1 mouse cellular context compared by ENCODE assay signal in the genomic region with DNA sequence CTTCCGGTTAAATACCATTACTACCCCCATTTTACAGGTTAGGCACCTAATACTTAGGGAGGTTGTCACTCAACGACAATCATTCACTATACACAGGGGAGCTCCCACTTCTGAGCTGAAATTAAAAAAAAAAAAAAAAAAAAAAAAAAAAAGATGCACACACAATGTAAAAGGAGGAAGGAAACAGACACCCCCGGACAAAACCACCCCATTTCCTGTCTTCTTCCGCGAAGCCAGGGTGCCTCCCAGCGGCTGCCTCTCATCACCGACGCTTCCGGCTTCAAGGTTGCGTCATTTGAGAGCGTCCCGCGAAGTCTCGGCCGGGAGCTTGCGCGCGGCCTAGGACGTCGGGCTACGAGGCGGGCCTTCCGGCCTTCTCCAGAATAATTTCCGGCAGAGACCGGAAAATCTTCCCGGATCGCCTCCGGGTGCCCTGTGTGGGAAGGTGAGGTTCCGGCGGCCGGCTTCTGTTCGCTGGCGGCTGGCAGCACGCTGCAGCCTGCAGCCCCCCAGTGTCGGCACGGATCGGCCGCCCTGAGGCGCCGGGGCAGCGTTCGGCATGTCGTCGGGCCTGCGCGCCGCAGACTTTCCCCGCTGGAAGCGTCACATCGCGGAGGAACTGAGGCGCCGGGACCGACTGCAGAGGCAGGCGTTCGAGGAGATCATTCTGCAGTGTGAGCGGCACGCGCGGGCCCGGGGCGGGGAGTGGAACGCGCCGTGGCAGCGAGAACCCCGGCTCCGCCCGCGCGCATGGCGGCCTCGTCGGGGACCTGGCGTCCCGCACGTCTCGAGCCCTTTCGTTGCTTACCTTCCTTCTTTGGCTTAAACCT.
A peak's percentile ranks its signal among the peaks of the same experiment; 100 is the strongest.
TF ChIP-seq lines count a peak whose summit lies in the region.

Gene Atg16l1, plus strand, starts transcription at position 230 of the 830 bp plus-strand sequence.

TF ChIP-seq in CH12.LX, 34 proteins besides CTCF, POLR2A, EP300 and RAD21 (continued from another document):
- peak; percentile 93 for TF ChIP-seq CHD2 (IDR thresholded peaks at IDR 0.05; ENCODE audit: low read length)
- peak; percentile 98 for TF ChIP-seq ZNF384 (IDR thresholded peaks at IDR 0.05; ENCODE audit: low read depth, low read length)
- TF ChIP-seq TCF12 (IDR thresholded peaks at IDR 0.05; ENCODE audit: low read depth, low read length): peak; percentile 82
- TF ChIP-seq GABPA (IDR thresholded peaks at IDR 0.05; ENCODE audit: insufficient replicate concordance, low read depth, low read length): peak; percentile 14; the same call in 1 of the 2 replicates
- peak; percentile 85 for TF ChIP-seq ZMIZ1 (IDR thresholded peaks at IDR 0.05; ENCODE audit: low read depth, low read length)
- TF ChIP-seq NRF1 (IDR thresholded peaks at IDR 0.05; ENCODE audit: low read depth, low read length): peak; percentile 78
- TF ChIP-seq IRF4 (IDR thresholded peaks at IDR 0.05; ENCODE audit: low read depth, low read length): peak; percentile 78
- TF ChIP-seq USF1 (IDR thresholded peaks at IDR 0.05; ENCODE audit: low read depth, low read length): no peak
- TF ChIP-seq MXI1 (IDR thresholded peaks at IDR 0.05; ENCODE audit: low read depth, low read length): peak; percentile 80; the same call in 1 of the 2 replicates
- TF ChIP-seq HCFC1 (IDR thresholded peaks at IDR 0.05; ENCODE audit: low read depth, low read length): peak; percentile 93
- TF ChIP-seq JUND (conservative IDR thresholded peaks at IDR 0.05; ENCODE audit: low read depth, low read length): peak; percentile 65
- peak; percentile 53; the same call in 1 of the 2 replicates for TF ChIP-seq TBP (conservative IDR thresholded peaks at IDR 0.05; ENCODE audit: low read depth, low read length)
- peak; percentile 82 for TF ChIP-seq MEF2A (IDR thresholded peaks at IDR 0.05; ENCODE audit: borderline replicate concordance, low read depth, low read length)
- no peak for TF ChIP-seq USF2 (conservative IDR thresholded peaks at IDR 0.05; ENCODE audit: low read depth, low read length)
- no peak; the same call in 1 of the 2 replicates for TF ChIP-seq ZKSCAN1 (IDR thresholded peaks at IDR 0.05; ENCODE audit: borderline replicate concordance, low read depth, low read length)
- peak; percentile 62; the same call in 1 of the 2 replicates for TF ChIP-seq NELFE (IDR thresholded peaks at IDR 0.05; ENCODE audit: low read depth, low read length)
- TF ChIP-seq E2F4 (IDR thresholded peaks at IDR 0.05; ENCODE audit: insufficient replicate concordance, low read depth, low read length): peak; percentile 83; the same call in 1 of the 2 replicates
- peak; percentile 92 for TF ChIP-seq KAT2A (IDR thresholded peaks at IDR 0.05; ENCODE audit: insufficient replicate concordance, low read length)
- no peak; the same call in 1 of the 2 replicates for TF ChIP-seq UBTF (IDR thresholded peaks at IDR 0.05; ENCODE audit: low read depth, low read length)
- peak; percentile 67; the same call in 1 of the 2 replicates for TF ChIP-seq POLR2AphosphoS2 (IDR thresholded peaks at IDR 0.05; ENCODE audit: low read depth, low read length)
- peak; percentile 99 for TF ChIP-seq ELF1 (IDR thresholded peaks at IDR 0.05; ENCODE audit: low read depth, low read length)
- no peak for TF ChIP-seq JUN (IDR thresholded peaks at IDR 0.05; ENCODE audit: insufficient read depth, low read depth, low read length)
